Mouse (Mus musculus) inflammation-experienced regulatory T-cells, adult 6 months (primary cell): ENCODE results near the gene Slc22a15. TPM values are rescaled to one million over a fixed set of nuclear protein-coding genes. Genes with fewer than 3 reads are reported as not detected.

Source experiments
- ATAC-seq: one replicate; pipeline ENCODE4 v1.8.0; 2017
- polyA plus RNA-seq, 3 experiments: library from polyadenylated mRNA; unstranded; fragments of 100-300 nt; shearing (Covaris generic); gene quantifications; one replicate each; pipeline ENCODE4 v1.2.1; 2017

The Slc22a15 gene
- polyA plus RNA-seq, 3 experiments from 2014 or later, result 10.2 to 18.0 (median 11.1) TPM

DNA sequence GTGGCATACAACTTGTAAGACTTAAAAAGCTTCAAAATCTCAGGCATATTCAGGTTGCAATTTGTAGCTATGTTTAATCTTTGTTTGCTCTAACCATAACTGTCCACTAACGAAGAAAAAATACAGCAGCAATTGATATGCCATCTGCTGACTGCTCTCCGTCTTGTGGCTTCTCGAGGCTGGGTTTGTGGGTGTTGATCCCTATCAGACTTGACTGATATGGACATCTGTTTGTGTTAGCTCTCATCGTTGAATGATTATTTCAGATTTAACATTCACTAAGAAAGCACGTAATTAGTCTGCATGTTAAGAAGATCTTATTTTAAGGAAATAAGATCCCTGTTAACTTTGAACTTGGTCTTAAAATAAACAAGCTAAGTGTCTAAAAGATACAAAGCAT is 7.7 kb downstream of the Slc22a15 start:
- no peak for ATAC-seq

DNA sequence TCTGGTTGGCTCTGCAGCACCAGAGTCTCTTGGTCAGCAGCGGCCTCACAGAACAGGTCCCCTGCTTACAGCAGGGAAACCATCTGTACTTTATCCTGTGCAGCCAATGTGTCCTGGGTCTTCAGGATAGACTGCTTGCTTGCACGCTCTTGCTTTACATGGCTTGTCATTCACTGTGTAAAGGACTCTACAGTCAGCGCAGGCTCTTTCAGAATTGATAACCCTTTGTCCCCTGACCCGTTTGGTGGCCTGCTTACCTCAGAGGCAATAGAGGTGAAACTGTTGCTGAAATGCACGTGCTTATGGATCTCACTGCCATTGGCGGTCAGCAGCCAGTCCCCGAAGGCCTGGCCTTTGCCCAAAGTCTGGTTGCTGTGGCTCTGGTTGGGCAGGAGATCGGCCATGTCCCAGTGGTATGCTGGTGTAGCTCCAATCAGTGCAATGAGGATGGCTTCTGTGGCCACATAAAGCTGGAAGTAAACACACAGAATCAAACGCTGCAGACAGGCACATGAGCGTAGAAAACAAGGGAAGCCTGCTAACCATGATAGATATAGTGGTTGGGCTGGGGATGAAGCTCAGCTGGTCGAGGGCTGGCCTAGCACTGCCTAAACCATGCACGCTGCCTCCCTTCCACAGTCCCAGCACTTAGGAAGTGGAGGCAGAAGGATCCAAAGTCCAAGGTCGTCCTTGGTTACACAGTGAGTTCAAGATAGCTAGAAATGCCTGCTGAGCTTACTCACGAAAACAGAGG is 9.0 kb downstream of the Slc22a15 start:
- ATAC-seq, result no peak

DNA sequence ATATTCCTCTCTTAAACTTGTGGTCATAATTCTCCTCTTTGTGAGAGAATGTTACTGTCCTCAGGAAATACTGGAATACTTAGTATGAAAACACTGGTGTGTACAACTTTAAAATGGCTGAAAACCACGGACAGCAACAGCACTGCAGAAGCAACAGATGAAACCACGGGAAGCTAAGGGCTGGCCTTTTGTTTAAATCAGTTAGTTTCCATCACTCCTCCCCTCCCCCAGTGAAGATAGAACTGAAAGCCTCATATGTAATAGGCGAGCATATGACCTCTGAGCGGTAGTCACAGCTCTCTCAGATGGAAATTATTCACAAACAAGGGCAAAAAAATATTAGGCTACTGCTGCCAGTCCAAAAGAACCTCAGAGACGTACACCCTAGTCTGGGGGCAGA is 10.0 kb downstream of the Slc22a15 start:
- peak; percentile 78 for ATAC-seq

DNA sequence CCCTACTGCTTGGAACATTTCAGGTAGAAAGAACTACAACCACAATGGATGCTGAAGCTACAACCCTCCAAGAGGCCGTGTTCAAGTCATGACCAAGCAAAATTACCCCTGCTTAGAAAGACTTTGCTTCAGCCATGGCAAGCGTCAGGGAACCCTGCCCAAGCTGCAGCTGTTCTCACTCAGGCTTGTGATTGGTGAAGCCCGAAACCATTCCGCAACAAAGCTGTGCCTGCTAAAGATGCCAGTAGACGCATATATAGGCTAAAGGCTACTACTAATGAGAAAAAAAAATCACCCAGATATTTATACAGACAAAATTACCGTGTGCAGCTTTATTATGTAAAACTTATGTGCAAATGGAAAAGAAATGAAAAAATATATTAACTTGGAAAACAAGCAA is 12.2 kb downstream of the Slc22a15 start:
- ATAC-seq, result no peak

DNA sequence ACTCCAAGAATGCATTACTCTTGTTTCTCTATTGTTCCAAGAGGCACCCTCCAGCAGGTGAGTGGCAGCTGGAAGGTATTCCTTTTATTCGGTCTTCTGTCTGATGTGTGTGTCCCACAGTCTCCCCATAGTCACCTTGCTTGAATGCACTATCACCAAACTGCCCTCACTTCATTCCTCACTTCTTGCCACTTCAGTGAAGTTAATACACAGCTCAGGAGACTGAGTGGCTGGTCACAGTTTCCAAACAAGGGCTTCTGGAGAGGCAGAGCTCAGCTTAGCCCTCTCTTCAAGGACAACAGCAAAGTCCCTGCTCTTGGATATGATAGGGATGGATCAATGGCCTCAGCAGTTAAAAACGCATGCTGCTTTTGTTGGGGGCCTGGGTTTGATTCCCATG is 17.2 kb downstream of the Slc22a15 start:
- ATAC-seq, result no peak

DNA sequence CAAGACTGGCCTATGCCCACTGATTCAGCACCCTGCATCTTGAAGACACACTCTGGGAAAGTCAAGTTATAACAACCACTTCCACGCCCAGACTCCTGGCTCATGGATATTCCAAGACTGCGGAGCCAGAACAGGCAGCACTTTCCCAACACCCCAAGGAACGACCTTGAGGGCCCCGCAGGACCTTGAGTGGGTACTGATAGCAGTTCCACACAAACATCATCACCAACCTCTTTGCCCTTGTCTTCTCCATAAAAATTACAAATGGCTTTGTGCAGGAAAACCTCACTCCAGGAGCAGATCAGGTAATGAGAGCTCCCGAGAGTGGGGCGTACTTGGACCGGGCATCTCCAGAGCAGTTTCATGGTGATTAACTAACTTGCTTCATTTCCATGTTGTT is 19.5 kb downstream of the Slc22a15 start:
- ATAC-seq, result no peak

DNA sequence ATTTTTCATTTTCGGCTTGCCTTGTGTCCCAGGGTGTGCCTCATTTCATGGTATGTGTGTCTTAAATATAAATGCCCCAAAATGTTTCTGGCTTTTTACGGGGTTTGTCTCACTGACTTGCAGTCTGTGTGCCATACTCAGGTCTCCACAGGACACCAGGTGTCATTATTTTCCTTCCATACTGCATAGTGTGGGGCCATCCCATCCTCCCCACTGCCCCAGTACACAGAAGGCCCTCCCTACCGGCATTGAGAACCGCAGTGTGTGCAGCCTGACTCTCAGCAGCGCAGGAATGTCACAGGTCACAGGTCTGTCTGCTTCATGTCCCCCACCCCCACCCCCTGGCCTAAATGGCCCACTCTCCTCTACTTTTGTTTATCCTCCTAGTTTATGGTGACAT is 21.2 kb downstream of the Slc22a15 start:
- no peak for ATAC-seq

DNA sequence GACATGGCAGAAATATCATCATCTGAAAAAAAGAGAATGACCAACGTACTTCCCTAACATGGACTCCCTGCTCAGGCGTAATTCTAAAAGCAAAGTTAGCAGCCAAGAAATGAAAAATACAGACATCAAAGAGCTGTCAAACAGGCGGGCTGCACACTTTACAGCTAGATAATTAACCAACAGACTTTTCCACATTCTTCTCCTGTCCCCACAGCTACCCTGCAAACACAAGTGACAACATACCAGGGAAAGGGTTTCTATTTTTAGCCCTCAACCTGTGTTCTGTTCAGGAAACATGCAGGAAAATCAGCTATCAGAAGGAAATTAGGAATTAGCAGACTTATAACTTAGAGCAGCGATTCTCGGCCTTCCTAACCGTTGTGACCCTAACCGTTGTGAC is 21.9 kb downstream of the Slc22a15 start:
- no peak for ATAC-seq

DNA sequence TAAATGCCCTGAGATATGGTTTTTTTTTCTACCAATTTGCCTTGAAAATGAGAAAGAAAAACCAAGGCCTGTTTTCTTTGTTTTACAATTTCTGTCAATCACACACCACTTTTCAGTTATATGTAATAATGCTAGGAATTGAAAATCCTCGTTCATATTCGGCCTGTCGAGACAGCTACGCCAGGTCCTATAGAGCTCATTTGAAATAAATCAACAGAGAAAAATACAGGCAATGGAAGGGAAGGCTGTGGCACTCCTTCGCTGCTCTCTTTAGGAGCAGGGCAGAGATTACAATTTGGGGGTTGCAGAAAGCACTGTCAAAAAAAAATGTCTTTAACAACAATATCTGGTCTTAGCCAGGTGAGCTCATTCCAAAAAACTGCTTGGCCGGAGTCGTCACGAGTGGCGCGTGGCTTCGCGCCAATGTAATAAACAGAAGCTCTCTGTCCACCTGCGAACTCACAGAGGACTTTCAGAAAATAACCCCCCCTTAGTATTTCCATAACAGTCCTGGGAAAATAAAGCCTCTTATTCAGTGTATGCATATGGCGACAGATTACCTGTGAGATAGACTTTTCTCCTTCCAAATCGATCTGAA is 26.8 kb downstream of the Slc22a15 start:
- no peak for ATAC-seq

DNA sequence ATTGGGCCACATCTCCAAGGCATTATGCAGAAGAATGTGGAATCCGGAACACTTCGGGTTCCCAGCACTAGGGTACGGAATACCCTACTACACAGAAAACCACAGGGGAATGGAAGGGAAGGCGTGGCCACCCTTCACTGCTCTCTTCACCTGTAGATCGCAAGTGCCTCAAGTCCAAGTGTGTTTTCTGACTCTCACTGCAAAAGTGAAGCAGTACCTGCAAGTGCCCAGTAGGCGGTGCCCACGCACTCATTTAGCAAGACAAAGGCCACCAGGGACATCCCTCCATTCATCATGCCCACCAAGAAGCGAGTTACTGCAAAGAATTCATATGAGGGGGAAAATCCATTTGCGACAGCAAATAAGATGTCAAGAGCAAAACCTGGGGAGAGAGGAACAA is 27.4 kb downstream of the Slc22a15 start:
- peak; percentile 60 for ATAC-seq

DNA sequence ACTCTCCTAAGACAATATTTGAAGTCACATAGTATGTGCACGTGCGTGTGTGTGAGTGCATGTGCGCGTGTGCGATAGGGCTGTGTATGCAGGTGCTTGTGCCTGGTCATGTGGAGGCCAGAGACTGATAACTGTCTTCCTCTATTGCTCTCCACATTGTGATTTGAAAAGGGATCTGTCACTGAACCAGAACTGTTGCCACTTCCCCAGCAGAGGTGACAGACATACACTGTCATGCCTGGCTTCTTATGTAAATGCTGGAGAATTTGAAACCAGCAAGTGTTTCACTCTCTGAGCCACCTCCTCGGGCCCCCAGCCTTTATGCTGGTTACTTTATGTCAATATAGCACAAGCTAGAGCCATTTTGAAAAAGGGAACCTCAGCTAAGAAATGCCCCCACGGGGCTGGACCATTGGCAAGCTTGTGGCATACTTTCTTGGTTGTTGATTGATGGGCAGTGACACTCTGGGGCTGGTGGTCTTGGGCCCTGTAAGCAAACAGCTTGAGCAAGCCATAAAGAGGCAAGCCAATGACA is 28.8 kb downstream of the Slc22a15 start:
- no peak for ATAC-seq

DNA sequence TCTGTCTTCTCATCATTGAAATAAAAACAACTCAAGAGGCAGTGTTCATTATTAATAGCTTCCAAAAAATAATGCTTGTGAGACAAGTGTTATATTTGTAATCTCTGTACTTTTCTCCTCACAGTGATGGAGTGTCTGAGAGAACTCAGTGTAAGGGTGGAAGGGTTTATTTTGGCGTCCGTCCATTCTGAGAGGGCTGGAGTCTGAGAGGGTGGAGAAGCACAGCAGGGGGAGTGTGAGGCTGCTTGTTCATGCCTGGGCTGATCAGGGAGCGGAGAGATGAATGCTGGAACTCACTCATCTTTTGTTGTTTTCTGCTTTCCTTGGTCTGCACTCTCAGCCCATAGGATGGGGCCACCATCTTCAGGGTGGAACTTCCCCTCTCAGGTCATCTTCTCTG is 38.7 kb downstream of the Slc22a15 start:
- ATAC-seq, result no peak

DNA sequence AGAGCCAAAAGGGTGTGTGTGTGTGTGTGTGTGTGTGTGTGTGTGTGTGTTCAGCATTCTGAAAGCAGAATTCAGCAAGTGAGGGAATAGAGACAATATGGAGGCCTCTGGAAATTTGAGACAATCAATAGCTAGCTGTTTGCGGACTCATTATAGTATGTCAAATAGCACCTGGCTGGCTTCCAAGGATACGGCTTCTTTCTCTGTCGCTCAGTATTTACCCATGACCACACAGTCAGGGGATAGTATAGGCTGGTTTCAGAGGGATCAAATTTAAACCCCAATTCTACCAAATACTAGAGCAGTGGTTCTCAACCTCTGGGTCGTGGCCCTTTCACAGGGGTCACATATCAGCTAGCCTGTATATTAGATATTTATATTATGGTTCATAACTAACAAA is 39.2 kb downstream of the Slc22a15 start:
- no peak for ATAC-seq

DNA sequence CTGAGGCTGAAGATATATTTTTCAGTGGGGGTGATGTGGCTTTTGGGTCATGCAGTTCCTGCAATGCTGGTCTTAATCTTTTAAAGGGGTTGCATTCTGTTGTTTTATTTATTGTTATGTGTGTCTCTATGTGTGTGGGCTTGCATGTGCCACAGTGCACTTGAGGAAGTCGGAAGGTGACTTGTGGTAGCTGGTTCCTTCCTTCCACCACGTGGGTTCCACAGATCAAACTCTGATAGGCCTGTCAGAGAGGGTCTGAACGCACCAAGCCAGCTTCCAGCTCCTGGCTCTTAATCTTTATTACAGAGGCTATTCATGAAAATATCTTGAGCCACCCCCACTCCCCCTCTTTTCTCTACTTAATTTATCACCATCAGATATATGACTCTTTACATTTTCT is 40.4 kb downstream of the Slc22a15 start:
- ATAC-seq, result peak; percentile 70

DNA sequence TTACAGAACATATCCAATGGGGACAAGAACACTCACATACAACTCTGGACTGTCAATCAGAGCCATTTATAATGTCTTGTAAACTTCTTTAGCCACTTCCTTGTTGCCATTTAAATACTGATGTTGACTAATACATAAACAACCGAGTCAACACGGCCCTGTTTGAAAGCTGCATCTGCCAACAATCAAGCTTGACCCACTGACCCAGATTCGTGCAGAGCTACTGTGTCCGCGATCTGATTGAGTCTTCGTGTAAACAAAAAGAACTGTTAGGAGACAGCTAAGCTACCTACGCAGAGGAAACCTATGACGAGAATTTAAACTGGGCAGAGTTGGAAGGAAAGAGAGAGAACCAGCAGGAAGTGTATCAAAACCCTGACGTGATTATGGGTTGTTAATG is 42.5 kb downstream of the Slc22a15 start:
- no peak for ATAC-seq

DNA sequence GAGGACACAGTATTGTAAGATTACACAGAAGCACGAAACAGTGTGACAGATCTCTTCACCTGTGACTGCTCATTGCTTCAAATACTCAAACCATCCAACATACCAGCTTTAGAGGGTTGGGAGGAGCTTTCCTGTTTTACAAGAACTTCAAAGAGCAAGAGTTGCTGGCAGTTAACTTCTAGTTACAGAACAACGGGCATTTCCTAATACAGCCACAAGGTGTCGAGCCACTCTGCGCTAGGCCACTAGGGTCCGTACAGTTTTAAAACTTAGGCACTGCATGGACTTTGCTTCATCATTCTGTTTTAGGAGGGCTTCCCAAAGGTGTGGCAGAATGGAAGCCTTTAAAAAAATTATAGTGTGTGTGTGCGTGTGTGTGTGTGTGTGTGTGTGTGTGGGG is 43.4 kb downstream of the Slc22a15 start:
- ATAC-seq, result no peak

DNA sequence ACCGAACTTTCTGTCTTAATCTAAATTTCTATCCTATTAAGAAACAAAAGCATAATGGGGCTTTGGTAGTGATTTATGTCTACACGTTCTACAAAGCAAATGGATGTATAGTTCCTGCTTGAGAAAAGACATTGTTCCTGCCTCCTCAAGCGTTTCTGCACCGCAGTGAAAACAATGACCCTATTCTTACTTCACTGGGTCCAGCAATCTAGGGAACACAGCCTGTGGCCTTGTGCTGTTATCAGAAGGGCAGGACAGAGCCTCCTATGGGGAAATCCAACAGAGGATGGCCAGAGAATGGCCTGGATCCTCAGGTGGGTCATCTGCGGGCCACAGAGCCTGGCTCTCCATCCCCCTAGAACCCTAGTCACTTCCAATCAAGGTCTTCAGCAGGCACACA is 46.1 kb downstream of the Slc22a15 start:
- no peak for ATAC-seq

DNA sequence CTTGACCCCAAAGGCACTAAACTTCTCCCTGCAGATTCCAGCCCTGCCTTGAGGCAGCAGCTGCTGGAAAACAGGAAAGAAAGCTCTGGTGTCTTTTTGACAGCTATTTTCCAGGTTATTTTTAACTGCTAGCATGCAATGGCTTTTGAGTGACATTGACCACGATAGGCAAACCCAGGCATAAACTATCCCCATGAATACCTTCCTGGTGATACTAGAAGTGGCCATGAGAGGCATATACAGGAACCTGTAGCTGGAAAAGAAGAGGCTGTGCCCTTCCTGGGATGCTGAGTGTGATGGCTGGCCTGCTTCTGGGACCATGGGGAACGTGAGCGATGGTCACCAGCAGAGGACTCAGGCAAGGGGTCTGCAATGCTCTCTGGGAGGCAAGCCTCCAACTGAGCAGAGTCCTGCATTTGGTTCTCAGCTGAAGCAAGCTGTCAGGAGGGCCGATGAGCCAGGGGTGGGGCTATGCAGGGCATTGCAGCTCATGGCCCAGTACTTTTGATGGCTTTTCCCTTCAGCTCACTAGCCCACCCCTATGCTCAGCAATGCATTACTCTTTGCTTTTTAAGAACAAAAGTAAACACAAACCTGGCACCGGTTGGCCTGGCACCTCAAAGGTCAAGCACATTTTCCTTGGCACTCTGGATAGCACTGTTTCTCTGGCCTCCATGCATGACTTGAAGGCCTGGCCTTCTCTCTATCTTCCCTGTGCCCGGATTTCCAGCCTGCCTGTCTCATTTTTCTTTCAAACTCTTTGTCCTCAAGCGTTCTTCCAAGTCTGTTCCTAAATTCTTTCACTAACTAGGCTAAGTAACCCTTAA is 47.6 kb downstream of the Slc22a15 start:
- ATAC-seq, result no peak

DNA sequence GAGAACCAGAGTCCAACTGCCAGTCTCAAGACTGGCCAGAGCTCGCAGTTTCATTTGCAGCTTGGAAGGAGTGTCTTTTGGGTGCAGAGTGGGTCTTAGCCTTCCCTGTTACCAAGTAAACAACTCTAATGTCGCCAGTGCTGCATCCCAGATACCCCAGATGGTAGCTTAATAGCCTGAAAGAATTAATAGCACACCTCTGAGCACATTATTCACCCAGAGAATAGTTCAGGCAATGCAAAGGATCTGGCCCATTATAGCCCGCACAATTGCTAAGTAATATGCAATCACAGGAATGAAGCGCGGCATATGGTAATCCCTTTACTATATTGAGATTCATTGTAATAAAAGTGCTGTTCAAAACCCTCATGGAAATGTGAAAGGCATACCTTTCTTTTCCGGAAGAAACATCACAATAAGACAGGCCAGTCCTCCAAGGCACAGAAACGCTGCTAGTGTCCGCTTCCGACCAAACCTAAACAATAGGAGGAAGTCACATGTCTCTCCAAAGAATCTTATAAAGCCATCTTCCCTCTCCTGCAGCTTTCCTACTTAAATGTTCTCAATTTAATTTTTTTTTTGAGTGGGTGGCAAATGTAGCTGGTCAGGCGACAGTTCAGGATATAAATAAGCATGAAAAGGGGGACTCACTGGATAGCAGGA is 48.9 kb downstream of the Slc22a15 start:
- no peak for ATAC-seq

DNA sequence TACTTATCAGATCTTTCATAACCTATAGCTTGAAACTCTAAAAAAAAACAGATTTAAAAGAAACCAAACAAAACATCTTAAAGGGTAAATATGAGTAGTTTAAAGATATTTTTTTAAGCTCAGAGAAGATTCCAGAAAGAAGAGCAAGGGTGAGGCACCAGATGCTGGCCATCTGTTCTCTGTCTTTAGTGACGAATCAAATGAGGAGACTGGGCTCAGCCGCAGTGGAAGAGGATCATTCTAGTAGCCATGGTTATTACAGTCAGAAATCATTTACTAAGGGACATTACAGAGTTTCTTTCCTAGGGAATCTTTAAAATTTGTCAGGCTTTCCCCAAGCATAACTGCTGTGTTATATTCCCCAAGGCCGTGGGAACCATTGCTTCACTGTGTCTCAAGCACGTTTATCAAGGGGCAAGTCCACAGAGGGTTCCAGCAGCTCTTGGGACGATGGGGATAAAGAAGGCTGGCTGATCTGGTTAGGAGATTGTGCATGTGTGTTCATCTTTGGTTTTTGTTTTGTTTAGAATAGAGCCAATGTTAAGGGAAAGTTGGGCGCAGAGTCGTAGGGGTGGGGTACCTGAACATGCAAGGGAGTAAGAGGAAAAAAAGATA is 51.1 kb downstream of the Slc22a15 start:
- ATAC-seq, result no peak

DNA sequence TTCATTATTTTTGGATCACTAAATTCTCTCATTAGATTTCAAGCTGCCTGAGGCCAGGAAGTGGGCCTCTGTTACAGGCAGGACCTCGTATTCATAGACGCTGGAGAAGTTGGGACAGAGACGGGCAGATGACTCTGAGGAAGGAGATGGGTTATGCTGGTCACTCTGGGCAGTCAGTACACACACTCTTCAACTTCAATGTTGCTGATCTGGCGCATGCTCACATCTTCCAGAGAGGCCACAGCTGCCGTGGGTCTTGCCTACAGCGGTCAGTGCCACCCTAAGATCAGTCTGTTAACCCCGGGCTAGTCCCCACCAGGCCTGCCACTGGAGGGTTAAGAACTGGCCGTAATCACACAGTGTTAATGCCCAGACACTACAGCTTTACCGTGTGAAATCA is 52.3 kb downstream of the Slc22a15 start:
- no peak for ATAC-seq

DNA sequence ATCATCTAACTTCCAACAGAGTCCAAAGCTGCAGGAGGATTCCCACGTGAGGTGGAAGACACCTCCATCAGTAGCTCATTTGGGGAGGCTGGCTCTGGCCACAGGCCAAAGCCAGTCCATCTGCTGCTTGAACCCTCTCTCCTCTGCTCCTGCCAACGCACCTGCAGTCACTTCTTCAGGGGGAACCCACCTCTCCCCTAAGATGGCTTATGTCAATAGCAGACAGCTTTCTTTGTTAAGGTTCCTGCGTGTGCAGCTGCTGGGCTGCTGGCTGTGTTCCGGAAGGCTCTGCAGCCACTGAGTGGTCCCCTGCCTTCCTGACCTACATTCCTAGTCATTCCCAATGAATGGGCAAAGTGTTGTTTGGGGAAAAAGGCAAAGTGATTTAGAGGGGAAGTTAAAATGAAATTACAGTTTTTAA is 57.2 kb downstream of the Slc22a15 start:
- no peak for ATAC-seq

DNA sequence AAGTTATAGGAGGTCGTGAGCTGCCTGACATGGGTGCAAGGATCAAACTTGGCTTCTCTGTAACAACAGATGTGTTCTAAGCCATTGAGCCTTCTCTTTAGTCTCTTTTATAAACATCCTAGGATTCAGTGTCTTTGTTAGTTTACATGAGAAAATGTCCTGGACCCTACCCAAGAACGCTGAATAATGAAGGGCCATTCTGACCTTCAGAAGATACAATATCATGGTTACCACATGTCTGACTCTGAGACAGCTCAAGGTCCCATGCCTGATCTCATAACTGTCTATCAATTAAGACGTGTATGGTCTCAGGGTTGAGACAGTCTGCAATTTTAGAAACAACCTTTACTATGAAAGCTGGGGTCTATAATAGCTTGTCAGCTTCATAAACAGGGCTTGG is 62.4 kb downstream of the Slc22a15 start:
- no peak for ATAC-seq
